Comparison of ENCODE assay signal across 20 mouse cellular contexts in the genomic region with DNA sequence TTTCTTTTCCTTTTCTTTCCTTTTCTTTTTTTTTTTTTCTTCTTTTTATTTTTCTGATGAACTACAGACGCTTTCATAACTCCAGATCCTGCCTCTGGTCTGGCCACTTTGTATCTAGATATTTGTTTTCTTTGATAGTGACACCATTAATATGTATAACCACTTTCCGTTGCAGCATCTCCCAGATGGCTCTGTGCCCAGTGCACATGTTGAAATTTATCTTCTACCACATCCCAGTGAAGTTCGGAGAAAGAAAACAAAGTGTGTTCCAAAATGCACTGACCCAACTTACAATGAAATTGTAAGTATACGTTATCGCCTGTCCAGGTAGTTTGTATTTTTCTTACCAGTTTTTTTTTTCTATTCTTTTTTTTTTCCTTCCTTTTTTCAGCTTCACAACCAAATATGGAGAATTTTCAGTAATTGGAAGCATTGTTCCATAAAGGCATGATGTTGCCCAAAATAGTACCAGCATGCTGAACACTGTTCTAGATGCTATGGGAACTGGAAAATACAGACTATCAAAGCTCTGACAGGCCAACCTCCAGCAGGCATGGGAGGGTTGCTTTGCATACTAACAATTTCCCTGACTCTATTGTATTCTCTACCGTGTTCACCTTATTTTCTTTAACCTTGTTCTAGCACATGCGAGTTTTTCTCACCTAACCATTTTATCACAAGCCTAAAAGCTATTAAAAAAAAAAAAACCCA.
A peak's percentile ranks its signal among the peaks of the same experiment; 100 is the strongest.
DNase-seq lines count a peak whose midpoint lies in the region; ATAC-seq and TF ChIP-seq lines count a peak whose summit lies in the region.
"Had no signal": no experiment of that assay in that cellular context is flagged by ENCODE, and none has a peak within 500 bp of the region (broad histone marks: within the 10 kb centered on the region; RNA-seq: fewer than 3 reads in every experiment).

No protein-coding gene starts in this region.

- no peak for TF ChIP-seq EP300 in liver, postnatal 0 days (IDR thresholded peaks at IDR 0.05; ENCODE audit: low read depth)

- peak; percentile 21 for DNase-seq in adrenal gland, adult 8-10 months
- DNase-seq in adrenal gland, postnatal 4 days (ENCODE audit: low spot score in 2 of 2): no peak
- DNase-seq in kidney, postnatal 10 days: peak; percentile 67
- DNase-seq in kidney, adult 11 months: no peak
- peak; percentile 24 for DNase-seq in liver, postnatal 0 days
- no peak for DNase-seq in liver, embryonic 11.5 days (ENCODE audit: low spot score)
- peak; percentile 34 for DNase-seq in right cerebral cortex, postnatal 4 days
- no peak for DNase-seq in right cerebral cortex, adult 18-20 months
- DNase-seq: cerebellum, adult 9-11 months; gastrocnemius, adult 2 months; heart, postnatal 36 days; spleen, adult 18-20 months had no signal

- H3K36me3 ChIP-seq in liver, postnatal 0 days (replicated peaks; ENCODE audit: insufficient read depth, low read length): no peaks in the 10 kb centered on the region
- H3K36me3 ChIP-seq in liver, embryonic 11.5 days (ENCODE audit: control insufficient read depth, insufficient read depth, low read length): no peaks in the 10 kb centered on the region
- H3K36me3 ChIP-seq: forebrain, embryonic 15.5 days; heart, embryonic 13.5 days; liver, embryonic 12.5 days; neural tube, embryonic 13.5 days; stomach, embryonic 15.5 days had no signal

- no peak overlapping the region for H3K4me3 ChIP-seq in liver, postnatal 0 days (ENCODE audit: low read depth, low read length)
- no peak overlapping the region for H3K4me3 ChIP-seq in liver, embryonic 11.5 days (ENCODE audit: low read depth, low read length)
- H3K4me3 ChIP-seq: erythroblast, embryonic 14.5 days; forebrain, embryonic 15.5 days; gastrocnemius, adult 2 months; heart, embryonic 13.5 days; liver, embryonic 12.5 days; neural tube, embryonic 13.5 days; stomach, embryonic 15.5 days had no signal

- no peak overlapping the region for H3K4me2 ChIP-seq in liver, postnatal 0 days (ENCODE audit: low read depth, low read length)
- no peak overlapping the region for H3K4me2 ChIP-seq in liver, embryonic 11.5 days
- H3K4me2 ChIP-seq: forebrain, embryonic 15.5 days; heart, embryonic 13.5 days; liver, embryonic 12.5 days; midbrain, embryonic 11.5 days; neural tube, embryonic 13.5 days; stomach, embryonic 15.5 days had no signal

- H3K4me1 ChIP-seq in liver, postnatal 0 days (ENCODE audit: insufficient read depth): no peaks in the 10 kb centered on the region
- H3K4me1 ChIP-seq in liver, embryonic 11.5 days (replicated peaks; ENCODE audit: control insufficient read depth, insufficient read depth, low read length): no peaks in the 10 kb centered on the region
- H3K4me1 ChIP-seq: forebrain, embryonic 15.5 days; liver, embryonic 12.5 days; neural tube, embryonic 13.5 days; stomach, embryonic 15.5 days had no signal

- ATAC-seq in liver, postnatal 0 days: no peak
- ATAC-seq in liver, embryonic 11.5 days (replicated peaks; ENCODE audit: low FRiP score): no peak
- ATAC-seq: forebrain, embryonic 15.5 days; liver, embryonic 12.5 days had no signal

- H3K9ac ChIP-seq in liver, postnatal 0 days (replicated peaks): no peak overlapping the region
- no peak overlapping the region for H3K9ac ChIP-seq in liver, embryonic 11.5 days (ENCODE audit: low read depth, low read length)
- H3K9ac ChIP-seq: forebrain, embryonic 15.5 days; heart, embryonic 13.5 days; liver, embryonic 12.5 days; neural tube, embryonic 13.5 days; stomach, embryonic 15.5 days had no signal

- H3K9me3 ChIP-seq in liver, postnatal 0 days (ENCODE audit: low read length): 0 out of 2 replicates have a peak, but pooled peaks cover 3% of the 10 kb centered on the region
- H3K9me3 ChIP-seq in liver, embryonic 11.5 days (ENCODE audit: control insufficient read depth, low read length): no peaks in the 10 kb centered on the region
- H3K9me3 ChIP-seq: forebrain, embryonic 15.5 days; heart, embryonic 13.5 days; neural tube, embryonic 13.5 days; stomach, embryonic 15.5 days had no signal

- no peak overlapping the region for H3K27ac ChIP-seq in liver, postnatal 0 days (ENCODE audit: low read depth)
- no peak overlapping the region for H3K27ac ChIP-seq in liver, embryonic 11.5 days (ENCODE audit: low read depth, low read length)
- H3K27ac ChIP-seq: forebrain, embryonic 15.5 days; gastrocnemius, adult 2 months; heart, embryonic 13.5 days; liver, embryonic 12.5 days; macrophage; neural tube, embryonic 13.5 days; stomach, embryonic 15.5 days had no signal

- no peak for TF ChIP-seq CTCF in liver, postnatal 0 days (IDR thresholded peaks at IDR 0.05; ENCODE audit: low read depth)

- no peaks in the 10 kb centered on the region for H3K27me3 ChIP-seq in liver, postnatal 0 days (ENCODE audit: insufficient read depth, low read length)
- no peaks in the 10 kb centered on the region for H3K27me3 ChIP-seq in liver, embryonic 11.5 days (replicated peaks; ENCODE audit: control insufficient read depth, insufficient read depth, low read length)
- H3K27me3 ChIP-seq: forebrain, embryonic 15.5 days; heart, embryonic 13.5 days; liver, embryonic 12.5 days; neural tube, embryonic 13.5 days; stomach, embryonic 15.5 days had no signal

- WGBS in liver, postnatal 0 days (ENCODE audit: insufficient replicate concordance): 51% methylated on average over 7 of the region's 7 CpGs
- 75% methylated on average over 7 of the region's 7 CpGs for WGBS in liver, embryonic 11.5 days

Comparison
In these comparisons a context has a peak if more than half of its experiments do, and no peak if none do; other contexts are left out.
1. DNase-seq: peak in adrenal gland, adult 8-10 months (single experiment), kidney, postnatal 10 days (single experiment), liver, postnatal 0 days (single experiment) and right cerebral cortex, postnatal 4 days (single experiment); none in adrenal gland, postnatal 4 days (0 of 2), kidney, adult 11 months (single experiment), liver, embryonic 11.5 days (single experiment) and right cerebral cortex, adult 18-20 months (single experiment).